Mouse (Mus musculus) ZHBTc4 (cell line): ENCODE data around the gene Cnnm3.
A peak's percentile ranks its signal among the peaks of the same experiment; 100 is the strongest.
"Not testable (repeated sequence)": the region's sequence is repeated elsewhere in the genome, so short reads cannot be mapped to it uniquely, and the experiment has no call there.

Source experiments
- DNase-seq: peaks from one replicate; pipeline ENCODE4 v3.0.0-alpha.2; 2011; ENCODE audit warnings: low read depth, low spot score

Cnnm3 gene

DNA sequence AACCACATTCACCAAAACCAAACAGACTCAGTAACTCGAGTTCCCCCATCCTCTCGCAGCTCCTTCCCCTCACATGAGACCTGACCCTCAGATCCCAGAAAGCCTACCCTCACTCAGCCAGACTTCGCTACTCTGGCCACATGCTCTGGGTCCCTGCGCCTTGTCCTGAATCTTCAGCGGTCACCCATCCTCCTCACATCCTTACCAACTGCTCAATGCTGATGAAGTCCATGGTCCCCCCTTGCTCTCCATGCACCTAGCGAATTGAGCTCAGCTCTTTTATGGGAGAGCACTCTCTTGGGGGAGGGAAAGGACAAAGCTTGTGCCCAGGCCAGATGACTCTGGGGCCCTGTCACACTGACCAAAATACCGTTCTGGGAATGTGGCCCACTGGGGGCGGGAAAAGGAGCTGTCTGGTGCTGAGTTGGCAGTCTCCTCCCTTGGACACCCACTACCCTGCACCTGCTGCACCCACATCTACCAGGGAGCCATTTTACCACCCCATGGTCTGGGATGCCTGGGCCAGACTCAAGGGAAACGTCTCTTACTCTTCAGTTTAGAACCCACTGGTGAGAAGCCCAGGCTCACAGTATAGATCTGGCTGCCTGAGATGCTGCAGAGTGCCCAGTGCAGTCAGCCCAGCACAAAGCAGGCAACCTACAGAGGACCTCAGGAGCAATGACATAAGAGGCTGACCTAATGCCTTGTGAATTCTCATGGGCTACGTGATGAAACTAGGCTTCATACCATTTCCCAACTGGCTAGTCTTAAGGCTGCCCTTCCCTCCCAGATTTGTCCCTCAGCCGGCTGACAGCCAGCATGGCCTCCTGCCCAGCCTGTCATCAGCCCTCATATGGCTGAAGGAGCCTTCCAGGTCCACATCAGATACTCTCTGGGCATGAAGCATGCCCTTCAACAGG is 24.1 kb downstream of the Cnnm3 start:
- no peak for DNase-seq

DNA sequence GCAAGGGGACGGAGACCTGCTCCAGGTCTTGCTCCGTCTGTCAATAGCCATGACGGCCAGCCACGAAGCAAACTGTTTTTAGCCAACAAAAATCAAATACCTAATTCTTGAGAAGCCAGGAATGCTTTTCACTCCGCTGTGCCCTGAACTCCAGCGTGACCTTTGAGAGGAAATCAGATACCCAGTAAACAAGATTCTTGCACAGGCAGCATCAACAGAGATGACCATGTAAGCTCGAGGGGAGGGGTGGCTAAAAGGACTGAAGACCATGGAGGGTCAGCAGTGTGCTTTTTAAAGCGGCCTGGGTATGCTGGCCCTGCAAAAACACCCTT is 24.7 kb downstream of the Cnnm3 start:
- no peak for DNase-seq

DNA sequence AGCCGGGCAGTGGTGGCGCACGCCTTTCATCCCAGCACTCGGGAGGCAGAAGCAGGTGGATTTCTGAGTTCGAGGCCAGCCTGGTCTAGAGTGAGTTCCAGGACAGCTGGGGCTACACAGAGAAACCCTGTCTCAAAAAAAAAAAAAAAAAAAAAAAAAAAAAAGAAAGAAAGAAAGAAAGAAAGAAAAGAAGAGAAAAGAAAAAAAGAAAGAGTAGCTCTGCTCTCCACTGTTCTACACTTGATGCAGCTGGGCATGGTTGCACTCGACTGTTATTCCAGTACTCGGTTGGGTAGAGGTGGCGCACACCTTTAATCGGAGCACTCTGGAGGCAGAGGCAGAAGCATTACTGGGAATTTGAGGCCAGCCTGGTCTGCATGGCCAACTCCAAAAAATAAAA is 25.1 kb downstream of the Cnnm3 start, which contains the start of gene Ankrd23:
Ankrd23 (minus strand) TSS at position 101 of the 400 bp plus-strand sequence.
- DNase-seq, result not testable (repeated sequence)

DNA sequence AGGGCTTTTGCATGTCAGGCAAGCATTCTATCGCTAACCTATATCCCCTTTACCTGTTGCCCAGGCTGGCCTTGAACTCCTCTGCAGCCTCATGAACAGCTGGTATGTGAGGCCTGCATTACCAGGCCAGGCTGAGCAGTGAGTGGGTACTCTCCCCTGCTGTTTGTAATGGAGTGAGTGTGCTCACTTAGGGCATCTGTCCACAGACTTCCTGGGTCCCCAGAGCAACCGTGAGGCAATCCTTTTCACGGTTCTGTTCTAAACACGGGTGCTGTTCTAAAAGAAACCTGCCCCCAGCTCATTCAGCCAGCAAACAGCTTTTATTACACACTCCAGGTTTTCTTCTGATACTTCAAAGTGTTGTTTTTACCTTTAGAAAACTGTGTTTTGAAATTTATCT is 27.1 kb downstream of the Cnnm3 start:
- no peak for DNase-seq

DNA sequence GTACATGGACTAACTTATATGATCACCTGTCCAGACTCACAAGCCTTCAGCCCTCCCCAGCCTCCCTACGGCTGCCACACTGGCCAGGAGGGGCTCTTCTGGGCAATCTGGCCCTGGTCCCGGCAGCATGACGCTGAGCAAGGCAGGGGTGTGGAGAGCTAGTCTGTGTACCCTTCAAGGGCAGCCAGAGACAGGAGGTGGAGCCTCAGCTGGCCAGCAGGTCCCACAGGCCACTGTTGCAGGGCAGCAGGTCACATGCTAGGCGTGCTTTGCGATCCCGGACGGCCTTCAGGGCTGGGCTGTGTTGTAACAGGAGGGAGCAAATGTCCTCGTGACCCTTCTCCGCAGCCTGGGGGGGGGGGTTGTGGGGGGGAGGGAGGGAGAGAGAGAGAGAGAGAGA is 27.5 kb downstream of the Cnnm3 start, which contains the start of gene Gm42417:
Gm42417 (minus strand) TSS at position 244 of the 400 bp plus-strand sequence.
- DNase-seq, result no peak

DNA sequence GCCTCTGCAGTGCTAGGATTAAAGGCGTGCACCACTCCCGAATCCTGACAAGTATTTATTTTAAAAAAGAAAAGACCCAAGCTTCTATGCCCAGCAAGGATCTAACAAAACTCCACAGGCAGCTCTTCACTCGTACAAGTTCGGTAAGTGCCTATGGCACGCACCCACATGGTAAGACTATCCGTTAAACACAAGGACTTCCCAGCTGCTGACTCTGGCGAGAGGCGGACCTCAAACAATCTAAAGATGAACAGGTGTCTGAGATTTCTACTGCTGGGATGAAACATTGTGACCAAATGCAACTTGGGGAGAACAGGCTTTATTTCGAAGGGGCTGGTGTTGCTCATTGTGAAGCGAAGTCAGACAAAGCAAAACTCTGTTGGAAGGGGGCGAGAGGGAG is 28.5 kb downstream of the Cnnm3 start:
- DNase-seq, result no peak

DNA sequence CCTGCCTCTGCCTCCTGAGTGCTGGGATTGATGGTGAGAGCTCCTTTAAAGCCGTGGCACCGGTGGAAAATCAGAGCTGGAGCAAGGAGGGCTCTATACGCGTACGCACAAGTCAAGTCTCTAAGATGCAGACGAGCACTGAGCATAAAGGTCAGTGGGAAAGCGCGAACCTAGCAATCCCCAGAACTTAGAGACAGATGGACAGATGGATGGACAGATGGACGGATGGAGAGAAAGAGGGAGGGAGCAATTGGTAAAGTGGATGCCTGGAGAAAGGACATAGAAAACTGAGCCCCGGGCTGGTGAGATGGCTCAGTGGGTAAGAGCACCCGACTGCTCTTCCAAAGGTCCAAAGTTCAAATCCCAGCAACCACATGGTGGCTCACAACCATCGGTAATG is 29.1 kb downstream of the Cnnm3 start:
- no peak for DNase-seq

DNA sequence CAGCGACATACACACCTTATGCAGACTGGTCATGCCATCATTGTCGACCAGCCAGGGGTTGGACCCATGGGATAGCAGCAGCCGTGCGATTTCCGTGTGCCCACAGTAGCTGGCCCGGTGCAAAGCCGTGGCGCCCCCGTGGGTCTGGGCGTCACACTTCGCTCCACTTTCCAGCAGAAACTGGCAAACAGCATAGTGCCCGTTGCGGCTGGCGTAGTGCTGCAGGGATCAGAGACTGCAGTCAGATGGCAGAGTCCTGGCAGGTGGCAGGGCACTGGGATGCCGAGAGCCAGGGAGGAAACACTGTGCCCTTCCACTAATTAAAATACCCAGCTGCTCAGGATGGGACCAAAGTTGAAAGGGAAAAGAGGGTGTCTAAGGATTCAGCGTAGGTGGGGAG is 30.2 kb downstream of the Cnnm3 start:
- no peak for DNase-seq

DNA sequence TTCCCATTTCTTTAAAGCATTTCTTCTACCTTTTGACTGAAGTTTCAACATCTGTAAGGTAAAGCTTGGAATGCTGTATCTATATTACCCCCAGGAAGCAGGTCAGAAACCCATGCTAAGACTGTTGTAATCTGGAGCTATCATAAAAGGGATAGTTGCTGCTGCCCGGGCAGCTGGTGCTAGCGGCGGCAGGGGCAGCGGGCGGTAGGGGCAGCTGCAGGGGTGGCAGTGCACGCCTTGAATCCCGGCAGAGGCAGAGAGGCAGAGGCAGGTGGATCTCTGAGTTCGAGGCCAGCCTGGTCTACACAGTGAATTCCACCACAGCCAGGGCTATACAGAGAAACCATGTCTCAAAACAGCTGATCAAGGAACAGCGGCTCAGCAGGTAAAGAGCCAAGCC is 31.3 kb downstream of the Cnnm3 start:
- DNase-seq, result no peak

DNA sequence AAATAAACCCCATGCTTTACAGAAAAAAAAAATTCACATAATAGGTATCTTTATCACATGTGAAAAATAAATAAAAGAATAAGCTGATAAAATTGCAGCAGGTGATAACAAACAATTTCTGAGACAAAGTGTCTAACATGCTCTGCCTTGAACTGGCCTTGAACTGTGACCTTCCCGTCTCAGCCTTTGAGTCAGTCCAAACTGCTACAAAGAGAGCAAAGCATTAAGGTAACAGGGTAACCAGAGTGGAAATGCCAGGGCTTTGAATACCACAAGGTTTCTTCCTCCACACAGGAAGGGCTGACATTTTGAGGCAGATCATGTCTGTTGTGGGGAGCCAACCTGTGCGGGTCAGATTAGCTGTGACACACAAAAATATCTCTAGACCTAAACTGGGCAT is 33.7 kb downstream of the Cnnm3 start:
- DNase-seq, result no peak

DNA sequence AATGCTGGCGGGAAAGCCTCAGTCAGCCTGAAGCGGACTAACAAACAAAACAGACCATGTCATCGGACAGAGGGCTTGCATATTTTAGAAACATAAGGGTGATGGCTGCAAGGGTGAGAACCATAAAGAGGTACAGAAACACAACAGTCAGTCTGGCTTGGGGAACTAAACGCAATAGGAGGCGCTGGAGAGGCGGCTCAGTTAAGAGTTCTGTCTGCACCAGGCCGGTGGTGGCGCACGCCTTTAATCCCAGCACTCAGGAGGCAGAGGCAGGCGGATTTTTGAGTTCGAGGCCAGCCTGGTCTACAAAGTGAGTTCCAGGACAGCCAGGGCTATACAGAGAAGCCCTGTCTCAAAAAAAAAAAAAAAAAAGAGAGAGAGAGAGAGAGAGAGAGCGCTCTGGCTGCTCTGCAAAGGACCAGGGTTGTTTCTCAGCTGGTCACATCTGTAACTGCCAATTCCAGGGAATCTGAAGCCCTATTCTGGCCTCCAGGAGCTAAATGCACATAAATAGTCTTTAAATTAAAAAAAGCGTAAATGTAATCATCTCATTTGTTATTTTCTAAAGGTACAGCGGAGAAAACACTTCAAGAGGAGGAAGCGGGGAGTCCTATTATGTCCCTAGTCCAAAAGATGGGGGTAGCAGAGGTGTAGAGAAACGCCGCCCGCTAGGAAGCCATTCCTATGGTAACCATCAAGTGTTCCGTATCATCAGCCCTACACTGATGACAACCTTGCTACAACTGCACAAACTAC is 34.4 kb downstream of the Cnnm3 start:
- DNase-seq, result peak; percentile 68

DNA sequence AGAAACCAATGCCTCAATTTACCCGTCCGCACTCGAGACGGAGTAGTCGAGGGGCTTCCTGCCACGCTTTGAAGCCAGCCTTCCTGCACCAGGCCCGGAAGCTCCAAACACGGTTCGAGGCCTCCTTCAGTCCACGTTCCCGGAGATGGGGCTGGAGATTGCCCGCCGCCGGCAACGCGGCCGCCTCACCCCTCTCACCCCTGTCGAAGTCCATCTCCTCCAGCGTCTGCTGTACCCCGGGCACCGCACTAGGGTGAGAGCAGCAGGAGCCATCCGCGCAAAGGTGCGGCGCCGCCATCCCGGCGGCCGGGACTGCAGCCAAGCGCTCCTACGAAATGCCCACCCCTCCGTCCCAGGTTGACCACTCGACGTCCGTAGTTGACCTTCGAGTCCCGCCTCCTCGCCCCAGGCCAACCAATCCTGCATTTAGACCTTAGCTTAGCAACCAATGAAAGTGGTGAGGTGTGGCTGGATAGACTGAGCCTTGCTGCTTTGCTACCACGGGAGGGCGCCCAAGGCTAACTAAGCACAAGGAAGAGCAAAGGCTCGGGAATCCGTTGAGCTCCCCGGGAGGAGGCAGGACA is 35.3 kb downstream of the Cnnm3 start, which contains the start of gene Ankrd39:
Ankrd39 (minus strand) TSS at position 558 of the 584 bp plus-strand sequence.
- peak; percentile 99 for DNase-seq

DNA sequence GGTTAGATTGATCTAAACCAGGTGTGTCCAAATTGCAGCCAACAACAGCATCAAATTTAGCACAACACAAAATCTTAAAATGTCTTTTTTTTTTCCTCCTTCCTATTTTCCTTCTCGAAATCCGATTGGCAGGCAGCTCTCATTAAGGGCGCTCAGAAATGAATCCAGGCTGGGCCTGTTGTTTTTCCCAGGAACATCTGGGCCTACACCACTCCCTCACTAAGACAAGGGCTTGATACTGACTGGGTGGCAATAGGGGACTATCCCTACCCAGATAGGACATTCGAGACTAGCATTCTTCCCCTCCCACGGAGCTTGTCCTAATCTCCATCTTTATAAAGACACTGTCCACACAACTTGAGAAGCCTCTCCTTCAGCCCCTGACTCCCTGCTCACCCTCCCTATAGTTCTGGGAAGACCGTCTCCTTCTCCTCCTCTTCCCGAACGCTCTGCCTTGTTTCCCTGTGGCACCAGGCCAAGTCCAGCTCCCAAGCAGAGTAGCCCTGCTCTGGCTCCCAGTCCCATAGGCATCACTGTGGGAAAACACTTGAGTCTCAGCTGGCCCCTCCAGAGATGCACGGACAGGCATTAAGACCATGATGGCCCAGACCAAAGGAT is 36.4 kb downstream of the Cnnm3 start:
- no peak for DNase-seq

DNA sequence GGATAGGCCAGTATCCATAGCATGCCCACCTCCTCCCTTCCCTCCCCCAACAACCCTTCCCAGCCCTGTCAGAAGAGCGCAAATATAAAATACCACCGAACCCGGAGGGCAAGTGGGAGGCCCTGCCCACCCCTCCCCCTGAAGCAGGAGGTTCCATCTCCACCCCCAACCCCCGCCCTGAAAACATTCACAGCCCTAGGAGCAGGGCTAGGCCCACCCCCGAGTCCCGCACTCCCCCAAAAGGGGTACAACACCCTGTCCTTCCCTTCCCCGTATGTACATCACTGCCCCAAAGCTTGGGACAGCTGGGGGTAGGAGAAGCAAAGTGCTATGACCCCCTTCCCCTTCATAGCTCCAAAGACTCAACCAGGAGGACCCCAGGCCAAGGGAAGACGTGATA is 37.1 kb downstream of the Cnnm3 start:
- DNase-seq, result no peak

DNA sequence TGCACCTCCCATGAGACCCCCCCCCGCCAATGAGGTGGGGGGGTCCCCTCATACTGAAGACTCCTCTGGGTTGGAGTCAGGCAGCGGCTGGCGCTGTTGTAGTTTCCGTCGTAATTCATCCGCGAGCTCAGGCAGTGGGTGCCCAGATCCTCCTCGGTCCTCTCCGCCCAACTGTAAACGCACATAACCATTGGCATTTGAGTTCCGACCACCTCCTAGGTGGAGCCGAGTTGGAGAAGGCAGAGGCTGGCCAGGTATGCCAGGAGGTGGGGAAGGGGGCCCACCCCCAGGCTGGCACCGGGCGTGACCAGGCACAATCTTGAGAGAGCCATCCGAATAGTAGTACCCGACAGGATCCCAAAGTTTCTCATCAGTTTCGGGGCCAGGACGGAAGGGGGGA is 37.8 kb downstream of the Cnnm3 start:
- DNase-seq, result no peak

DNA sequence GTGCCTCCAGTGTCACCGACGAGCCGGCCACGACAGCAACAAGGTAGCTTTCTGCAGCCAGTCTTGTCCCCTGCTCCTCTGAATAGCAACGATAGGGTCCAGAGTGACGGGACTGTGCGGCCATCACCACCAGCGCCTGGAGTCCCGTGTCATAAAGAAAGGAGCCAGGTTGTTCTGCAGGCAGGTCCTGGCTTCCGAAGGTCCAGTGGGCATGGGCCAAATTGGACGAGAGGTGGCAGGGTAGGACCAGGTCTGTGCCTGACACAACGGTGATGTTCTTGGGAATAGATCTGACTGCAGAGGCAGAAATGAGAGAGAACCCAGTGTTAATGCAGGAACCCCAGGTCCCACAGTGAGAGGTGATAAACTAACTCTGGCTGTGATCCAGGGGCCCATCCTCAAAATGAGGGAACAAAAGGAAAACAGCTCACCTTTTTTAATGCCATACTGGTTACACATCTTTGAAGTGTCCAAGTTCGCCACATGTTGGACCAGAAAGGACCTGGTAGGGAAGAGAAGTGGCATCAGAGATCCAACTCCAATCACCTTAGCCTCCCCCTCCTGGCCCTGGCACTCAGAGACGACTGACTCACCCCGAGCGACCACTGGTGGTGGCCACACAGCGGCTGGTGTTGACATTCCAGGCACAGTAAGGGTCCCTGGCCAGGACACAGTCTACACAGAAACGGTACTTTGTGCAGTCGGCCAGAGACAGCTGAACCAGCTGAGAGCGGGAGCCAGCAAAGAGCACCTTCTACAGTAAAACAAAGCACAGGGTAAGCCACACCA is 38.6 kb downstream of the Cnnm3 start:
- no peak for DNase-seq

DNA sequence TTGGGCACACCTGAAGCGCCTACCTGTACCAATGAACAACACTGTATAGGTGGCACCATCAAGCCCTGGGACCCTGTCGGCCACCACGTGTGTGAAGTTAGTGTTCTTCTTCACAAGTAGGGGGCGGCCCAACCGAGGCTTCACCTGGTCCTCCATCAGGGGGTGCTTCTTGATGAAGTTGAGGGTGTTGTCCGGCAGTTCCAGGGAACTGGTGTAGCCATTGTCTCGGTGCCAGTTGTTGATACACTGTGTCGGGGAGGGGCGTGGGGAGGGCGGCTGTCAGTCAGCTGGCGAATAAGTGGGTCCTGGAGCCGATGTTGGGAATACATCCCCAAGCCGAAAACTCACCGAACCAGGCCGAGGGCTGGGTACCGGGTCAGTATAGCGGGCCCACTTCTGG is 40.2 kb downstream of the Cnnm3 start:
- no peak for DNase-seq

DNA sequence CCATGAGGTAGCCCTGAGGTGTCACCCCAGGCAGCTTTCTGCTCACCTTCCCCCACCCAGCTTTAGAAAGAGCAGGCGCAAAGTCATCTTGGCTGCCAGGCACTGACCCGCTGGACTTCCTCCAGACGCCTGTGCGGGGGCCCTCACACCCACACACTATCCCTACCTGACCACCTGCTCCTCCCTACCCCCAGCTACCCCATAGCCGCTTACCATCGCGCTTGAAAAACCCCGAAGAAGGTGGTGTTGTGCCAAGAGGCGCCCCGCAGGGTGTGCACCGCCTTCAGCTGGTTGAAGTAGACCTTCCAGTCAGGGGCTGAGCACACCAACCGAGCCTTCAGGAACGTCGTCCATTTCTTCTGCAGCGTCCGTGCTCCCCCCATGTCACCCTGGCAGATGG is 40.8 kb downstream of the Cnnm3 start:
- no peak for DNase-seq

DNA sequence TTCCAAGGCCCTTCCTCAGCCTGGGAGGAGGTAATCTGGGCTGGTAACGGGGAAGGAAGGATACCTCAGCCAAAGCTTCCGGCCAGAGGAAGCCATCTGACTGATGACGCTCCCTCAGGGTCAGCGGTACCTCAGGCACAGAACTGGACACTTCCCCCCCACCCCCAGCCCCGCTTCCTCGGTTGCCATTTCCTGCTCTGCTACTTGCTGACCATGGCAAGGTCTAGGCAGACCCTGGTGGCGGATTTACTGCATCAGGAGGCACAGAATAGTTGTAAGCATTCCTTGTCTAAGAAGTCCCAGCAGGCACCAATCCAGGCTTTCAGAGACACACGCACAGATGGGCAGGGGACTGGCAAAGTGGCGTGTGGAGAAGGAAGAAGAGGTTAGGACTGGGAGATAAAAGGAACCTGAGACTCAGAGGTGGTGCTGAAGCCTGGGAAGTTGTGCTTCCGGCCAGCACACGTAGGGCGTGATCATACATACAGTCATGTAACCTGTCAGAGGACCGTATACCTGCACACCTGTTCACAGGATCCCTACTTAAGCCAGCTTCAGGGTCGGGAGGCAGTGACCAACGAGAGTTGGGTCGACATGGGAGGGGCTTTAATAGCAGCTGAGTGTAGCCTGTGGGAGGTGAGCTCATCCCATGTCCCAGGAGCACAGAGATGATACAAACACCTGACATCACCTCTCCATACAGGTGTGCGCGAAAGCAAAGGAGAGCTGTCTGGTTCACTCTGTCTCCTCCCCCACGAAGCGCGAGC is 43.1 kb downstream of the Cnnm3 start:
- no peak for DNase-seq

DNA sequence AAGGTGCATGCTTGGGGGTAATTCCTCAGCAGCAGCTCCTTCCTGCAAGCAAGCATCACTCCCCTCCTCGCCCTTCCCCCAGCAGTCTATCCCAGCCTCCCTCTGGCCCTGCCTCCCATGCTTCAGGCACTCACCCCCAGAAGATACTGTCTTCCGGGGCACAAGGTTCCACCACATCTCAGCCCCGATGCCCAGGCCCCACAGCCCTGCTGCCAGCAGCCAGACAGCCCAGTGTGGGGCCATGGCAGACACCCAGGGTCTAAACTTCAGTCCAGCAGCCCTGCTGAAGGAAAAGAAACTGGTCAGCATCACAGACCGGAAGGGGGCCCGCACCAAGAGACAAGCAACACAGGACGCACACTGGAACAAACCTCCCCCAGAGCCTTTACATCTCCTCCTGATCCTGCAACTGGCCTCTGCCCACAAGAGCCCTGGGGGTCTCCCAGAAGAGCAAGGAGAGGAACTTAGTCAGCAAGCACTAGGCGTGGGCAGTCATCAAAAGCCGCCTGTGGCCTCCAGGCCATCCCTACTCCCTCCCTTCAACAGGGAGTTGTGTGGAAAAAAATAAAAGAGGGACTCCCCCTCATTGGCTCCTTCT is 44.2 kb downstream of the Cnnm3 start:
- DNase-seq, result no peak
